7 mouse cellular contexts compared by ENCODE assay signal in genomic region chr16:33965878-33966537, GRCm38 (mm10). TPM values are rescaled to one million over a fixed set of nuclear protein-coding genes. Genes with fewer than 3 reads are reported as not detected.
DNase-seq lines count a peak whose midpoint lies in the region; ATAC-seq and TF ChIP-seq lines count a peak whose summit lies in the region.

No protein-coding gene starts in this region.

- H3K4me2 ChIP-seq in forebrain, embryonic 12.5 days, result peak overlapping the region; percentile 84
- H3K4me2 ChIP-seq in limb, embryonic 11.5 days (ENCODE audit: low read depth, severe bottlenecking), result peak overlapping the region; percentile 74

- H3K9me3 ChIP-seq in forebrain, embryonic 12.5 days, result no peaks in the 10 kb centered on the region
- H3K9me3 ChIP-seq in limb, embryonic 11.5 days (ENCODE audit: control insufficient read depth, low read length), result no peaks in the 10 kb centered on the region

- WGBS in forebrain, embryonic 12.5 days, result 17% methylated on average over 15 of the region's 15 CpGs
- 14% methylated on average over 15 of the region's 15 CpGs for WGBS in limb, embryonic 11.5 days
- 3% methylated on average over 15 of the region's 15 CpGs for WGBS in small intestine, adult 2 months

- DNase-seq in ovary, postnatal 36 days (ENCODE audit: low spot score), result peak; percentile 29
- DNase-seq in ovary, postnatal 10 days (ENCODE audit: low spot score), result no peak
- peak; percentile 81 for DNase-seq in adrenal gland, adult 2 months
- DNase-seq in limb, embryonic 11.5 days (ENCODE audit: low spot score), result no peak
- no peak for DNase-seq in urinary bladder, postnatal 25 days (ENCODE audit: low spot score)

- H3K4me1 ChIP-seq in forebrain, embryonic 12.5 days, result peaks cover 13% of the 10 kb centered on the region
- H3K4me1 ChIP-seq in limb, embryonic 11.5 days (ENCODE audit: control insufficient read depth, insufficient read depth, low read length), result peaks cover 5% of the 10 kb centered on the region; the same call in 1 of the 2 replicates
- H3K4me1 ChIP-seq in small intestine, adult 2 months (ENCODE audit: control insufficient read depth, insufficient read depth, insufficient read length, low read length), result peaks cover 4% of the 10 kb centered on the region; the same call in 1 of the 2 replicates

- TF ChIP-seq CTCF in small intestine, adult 2 months (IDR thresholded peaks at IDR 0.05; ENCODE audit: extremely low read depth, insufficient read length, insufficient replicate concordance, low read depth, low read length), result no peak

- 0 out of 2 replicates have a peak overlapping the region, but pooled peaks have one; percentile 37 for H3K27ac ChIP-seq in forebrain, embryonic 12.5 days
- H3K27ac ChIP-seq in limb, embryonic 11.5 days (replicated peaks; ENCODE audit: low read depth, low read length), result 0 out of 2 replicates have a peak overlapping the region, but pooled peaks have one; percentile 26
- H3K27ac ChIP-seq in small intestine, adult 2 months (ENCODE audit: insufficient read depth, low read depth, low read length), result no peak overlapping the region

- no peak for TF ChIP-seq POLR2A in small intestine, adult 2 months (IDR thresholded peaks at IDR 0.05; ENCODE audit: low read depth, low read length)

- H3K36me3 ChIP-seq in forebrain, embryonic 12.5 days (replicated peaks), result peaks cover 25% of the 10 kb centered on the region
- H3K36me3 ChIP-seq in limb, embryonic 11.5 days (ENCODE audit: control insufficient read depth, insufficient read depth, low read length), result peaks cover 5% of the 10 kb centered on the region
- peaks cover 11% of the 10 kb centered on the region for H3K36me3 ChIP-seq in small intestine, adult 2 months (ENCODE audit: control insufficient read depth, insufficient read depth, low read length)

- no peaks in the 10 kb centered on the region for H3K27me3 ChIP-seq in forebrain, embryonic 12.5 days
- no peaks in the 10 kb centered on the region for H3K27me3 ChIP-seq in limb, embryonic 11.5 days (ENCODE audit: control insufficient read depth, insufficient read depth, low read length)
- no peaks in the 10 kb centered on the region for H3K27me3 ChIP-seq in small intestine, adult 2 months (ENCODE audit: control insufficient read depth, insufficient read depth, low read length)

- H3K4me3 ChIP-seq in forebrain, embryonic 12.5 days (replicated peaks), result peak overlapping the region; percentile 85
- peak overlapping the region; percentile 89 for H3K4me3 ChIP-seq in limb, embryonic 11.5 days (ENCODE audit: low read depth, low read length)
- H3K4me3 ChIP-seq in small intestine, adult 2 months (ENCODE audit: low read depth, low read length), result peak overlapping the region; percentile 96

- ATAC-seq in forebrain, embryonic 12.5 days (ENCODE audit: low FRiP score), result peak; percentile 31
- no peak for ATAC-seq in limb, embryonic 11.5 days (ENCODE audit: insufficient number of reproducible peaks, low FRiP score, low TSS enrichment, low read depth)

- H3K9ac ChIP-seq in forebrain, embryonic 12.5 days, result peak overlapping the region; percentile 86
- peak overlapping the region; percentile 93 for H3K9ac ChIP-seq in limb, embryonic 11.5 days (ENCODE audit: low read length)

RNA-seq across cellular contexts. Expression of gene Umps, which starts 0.8 kb away (rescaled TPM):
- 10 to 100 TPM; 36.0 to 44.0 TPM for total RNA-seq in adrenal gland, adult 2 months (2021)
- 13.1 and 16.9 TPM in 2 replicates for polyA plus RNA-seq in adrenal gland, adult 2 months (2012; rRNA removed)
- 56.5 and 56.9 TPM in 2 replicates for polyA plus RNA-seq in forebrain, embryonic 12.5 days (2016; fragmentation: Nextera tagmentation; extraction: Ambion mirVana)
- polyA plus RNA-seq in limb, embryonic 11.5 days (2014; fragmentation: Nextera tagmentation; extraction: Ambion mirVana), result 96.4 and 99.1 TPM in 2 replicates
- 1.7 and 2.4 TPM in 2 replicates for polyA plus RNA-seq in small intestine, adult 2 months (2012; rRNA removed)

Comparison
In these comparisons a context has a peak if more than half of its experiments do, and no peak if none do; other contexts are left out.
1. DNase-seq: peak in ovary, postnatal 36 days (single experiment) and adrenal gland, adult 2 months (single experiment); none in ovary, postnatal 10 days (single experiment), limb, embryonic 11.5 days (single experiment) and urinary bladder, postnatal 25 days (single experiment).
2. Peak in every context shown above with its lines, with median percentiles within 50 percentile points of each other: H3K4me3 ChIP-seq.